Mouse (Mus musculus): ENCODE results near the gene Layn. TPM values are rescaled to one million over a fixed set of nuclear protein-coding genes. Genes with fewer than 3 reads are reported as not detected.

Layn gene
- polyA plus RNA-seq, 1 experiment, result 1.1 TPM

GRCm38 (mm10) chr9:51032785-51033529 lies 43.9 kb downstream of the Layn start:
- WGBS, result 83% methylated on average over 3 of the region's 3 CpGs
- no peak for DNase-seq
- Histone ChIP-seq H3K27ac (ENCODE audit: control insufficient read depth, insufficient read depth, low read length) (no peak overlapping the region), H3K4me3 (ENCODE audit: control insufficient read depth, insufficient read depth, low read length) (no peak overlapping the region), H3K36me3 (ENCODE audit: control insufficient read depth, insufficient read depth, low read length) (no peaks in the 10 kb centered on the region), H3K27me3 (ENCODE audit: control insufficient read depth, insufficient read depth, low read length) (no peaks in the 10 kb centered on the region), H3K4me1 (replicated peaks; ENCODE audit: control insufficient read depth, insufficient read depth, low read length) (no peaks in the 10 kb centered on the region)
- TF ChIP-seq CTCF (IDR thresholded peaks at IDR 0.05; ENCODE audit: borderline replicate concordance, control insufficient read depth, extremely low read depth, insufficient read depth, low read length, poor library complexity), result no peak

DNA sequence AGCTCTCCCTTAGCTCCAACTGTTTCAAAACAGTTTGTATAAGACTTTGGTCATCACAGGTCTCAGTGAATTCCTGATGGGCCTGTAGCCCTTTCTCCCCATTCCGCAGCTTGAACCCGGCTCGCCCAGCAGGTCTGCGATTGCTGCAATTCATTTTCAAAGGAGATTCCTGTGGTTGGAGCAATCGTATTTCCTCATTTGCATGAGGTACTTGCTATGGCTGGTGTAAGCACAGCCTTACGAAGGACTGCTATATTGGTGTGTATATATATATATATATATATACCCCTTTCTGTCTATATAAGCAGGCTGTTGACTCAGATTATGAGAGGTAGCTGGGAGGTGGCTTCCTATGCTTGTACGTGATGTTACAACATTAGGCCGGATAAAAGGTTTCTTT lies 44.6 kb downstream of the Layn start:
- H3K27ac ChIP-seq (ENCODE audit: control insufficient read depth, insufficient read depth, low read length), result no peak overlapping the region
- H3K36me3 ChIP-seq (ENCODE audit: control insufficient read depth, insufficient read depth, low read length), result no peaks in the 10 kb centered on the region
- H3K4me3 ChIP-seq (ENCODE audit: control insufficient read depth, insufficient read depth, low read length), result no peak overlapping the region
- WGBS, result 78% methylated on average over 8 of the region's 8 CpGs
- no peaks in the 10 kb centered on the region for H3K27me3 ChIP-seq (ENCODE audit: control insufficient read depth, insufficient read depth, low read length)
- TF ChIP-seq CTCF (IDR thresholded peaks at IDR 0.05; ENCODE audit: borderline replicate concordance, control insufficient read depth, extremely low read depth, insufficient read depth, low read length, poor library complexity) (no peak), POLR2A (IDR thresholded peaks at IDR 0.05; ENCODE audit: control insufficient read depth, extremely low read depth, insufficient read depth, low read length, poor library complexity) (no peak)
- H3K4me1 ChIP-seq (replicated peaks; ENCODE audit: control insufficient read depth, insufficient read depth, low read length), result no peaks in the 10 kb centered on the region
- no peak for DNase-seq

DNA sequence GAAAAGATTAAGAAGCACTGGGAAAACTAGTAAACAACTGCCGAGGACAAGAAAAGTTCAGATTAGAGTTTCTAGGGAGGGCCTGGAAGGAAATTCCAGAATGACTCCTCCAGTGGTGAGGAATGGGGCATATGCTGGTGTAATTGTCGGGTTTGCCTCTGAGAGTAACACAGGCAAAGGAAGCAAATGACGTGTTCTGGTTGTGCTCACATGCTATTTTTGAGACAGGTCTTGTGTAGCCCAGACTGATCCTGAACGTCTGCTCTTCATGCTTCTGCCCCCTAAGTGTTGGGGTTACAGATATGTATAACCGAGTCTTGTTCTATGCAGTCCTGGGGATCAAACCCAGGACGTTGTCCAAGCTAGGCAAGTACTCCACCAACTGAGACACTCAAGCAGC lies 45.3 kb downstream of the Layn start:
- Histone ChIP-seq H3K4me3 (ENCODE audit: control insufficient read depth, insufficient read depth, low read length) (no peak overlapping the region), H3K27ac (ENCODE audit: control insufficient read depth, insufficient read depth, low read length) (no peak overlapping the region), H3K27me3 (ENCODE audit: control insufficient read depth, insufficient read depth, low read length) (no peaks in the 10 kb centered on the region), H3K36me3 (ENCODE audit: control insufficient read depth, insufficient read depth, low read length) (no peaks in the 10 kb centered on the region), H3K4me1 (replicated peaks; ENCODE audit: control insufficient read depth, insufficient read depth, low read length) (no peaks in the 10 kb centered on the region)
- no peak for DNase-seq
- 93% methylated on average over 6 of the region's 6 CpGs for WGBS
- TF ChIP-seq CTCF (IDR thresholded peaks at IDR 0.05; ENCODE audit: borderline replicate concordance, control insufficient read depth, extremely low read depth, insufficient read depth, low read length, poor library complexity) (no peak), POLR2A (IDR thresholded peaks at IDR 0.05; ENCODE audit: control insufficient read depth, extremely low read depth, insufficient read depth, low read length, poor library complexity) (no peak)

GRCm38 (mm10) chr9:51030147-51030546 lies 46.7 kb downstream of the Layn start:
- 12% methylated on average over 1 of the region's 1 CpGs for WGBS
- H3K36me3 ChIP-seq (ENCODE audit: control insufficient read depth, insufficient read depth, low read length), result no peaks in the 10 kb centered on the region
- no peak overlapping the region for H3K27ac ChIP-seq (ENCODE audit: control insufficient read depth, insufficient read depth, low read length)
- DNase-seq, result no peak
- H3K4me3 ChIP-seq (ENCODE audit: control insufficient read depth, insufficient read depth, low read length), result no peak overlapping the region
- H3K4me1 ChIP-seq (replicated peaks; ENCODE audit: control insufficient read depth, insufficient read depth, low read length), result no peaks in the 10 kb centered on the region
- no peak for TF ChIP-seq POLR2A (IDR thresholded peaks at IDR 0.05; ENCODE audit: control insufficient read depth, extremely low read depth, insufficient read depth, low read length, poor library complexity)
- TF ChIP-seq CTCF (IDR thresholded peaks at IDR 0.05; ENCODE audit: borderline replicate concordance, control insufficient read depth, extremely low read depth, insufficient read depth, low read length, poor library complexity), result no peak
- no peaks in the 10 kb centered on the region for H3K27me3 ChIP-seq (ENCODE audit: control insufficient read depth, insufficient read depth, low read length)

- H3K4me3 ChIP-seq (ENCODE audit: control insufficient read depth, insufficient read depth, low read length), result no peak overlapping the region
- H3K36me3 ChIP-seq (ENCODE audit: control insufficient read depth, insufficient read depth, low read length), result no peaks in the 10 kb centered on the region
- no peaks in the 10 kb centered on the region for H3K27me3 ChIP-seq (ENCODE audit: control insufficient read depth, insufficient read depth, low read length)
- no peak for DNase-seq
- 95% methylated on average over 1 of the region's 1 CpGs for WGBS
- TF ChIP-seq CTCF (IDR thresholded peaks at IDR 0.05; ENCODE audit: borderline replicate concordance, control insufficient read depth, extremely low read depth, insufficient read depth, low read length, poor library complexity) (no peak), POLR2A (IDR thresholded peaks at IDR 0.05; ENCODE audit: control insufficient read depth, extremely low read depth, insufficient read depth, low read length, poor library complexity) (no peak)
- H3K4me1 ChIP-seq (replicated peaks; ENCODE audit: control insufficient read depth, insufficient read depth, low read length), result no peaks in the 10 kb centered on the region
- H3K27ac ChIP-seq (ENCODE audit: control insufficient read depth, insufficient read depth, low read length), result no peak overlapping the region
These were observed 49.9 kb downstream of the Layn start for GRCm38 (mm10) chr9:51026952-51027351.

DNA sequence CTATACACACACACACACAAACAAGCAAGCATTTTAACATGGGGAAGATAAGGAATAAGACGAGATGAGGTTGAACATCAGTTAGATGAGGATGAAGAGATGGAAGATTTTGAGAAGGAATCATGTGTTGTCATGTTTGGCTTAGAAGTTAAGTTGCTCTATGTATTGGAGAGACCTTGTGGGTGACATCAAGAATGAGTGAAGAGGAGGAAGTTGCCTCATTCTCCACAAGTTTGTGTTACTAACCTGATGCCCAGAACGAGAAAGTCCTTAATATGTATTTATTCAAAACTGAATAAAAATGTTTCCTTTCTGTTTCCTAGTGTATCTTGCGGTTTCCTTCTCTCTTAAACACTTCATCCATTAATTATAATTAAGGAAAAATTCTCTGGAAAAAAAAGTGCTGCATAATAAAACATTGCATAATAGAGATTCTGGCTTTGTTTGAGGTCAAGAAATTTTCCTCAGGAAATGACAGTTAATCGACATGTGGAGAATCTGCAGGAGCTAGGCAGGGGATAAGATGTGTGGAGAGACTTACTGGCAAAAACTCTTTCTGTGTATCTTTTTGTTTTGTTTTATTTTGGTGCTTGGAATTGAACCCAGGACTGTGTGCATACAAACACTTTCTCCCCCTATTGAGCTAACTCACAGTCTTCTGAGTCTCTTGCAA lies 55.6 kb downstream of the Layn start:
- no peak for TF ChIP-seq POLR2A (IDR thresholded peaks at IDR 0.05; ENCODE audit: control insufficient read depth, extremely low read depth, insufficient read depth, low read length, poor library complexity)
- no peak for TF ChIP-seq CTCF (IDR thresholded peaks at IDR 0.05; ENCODE audit: borderline replicate concordance, control insufficient read depth, extremely low read depth, insufficient read depth, low read length, poor library complexity)
- no peak for DNase-seq
- WGBS, result 62% methylated on average over 4 of the region's 4 CpGs
- Histone ChIP-seq H3K4me1 (replicated peaks; ENCODE audit: control insufficient read depth, insufficient read depth, low read length) (peaks cover 3% of the 10 kb centered on the region), H3K4me3 (ENCODE audit: control insufficient read depth, insufficient read depth, low read length) (no peak overlapping the region), H3K36me3 (ENCODE audit: control insufficient read depth, insufficient read depth, low read length) (no peaks in the 10 kb centered on the region), H3K27ac (ENCODE audit: control insufficient read depth, insufficient read depth, low read length) (no peak overlapping the region), H3K27me3 (ENCODE audit: control insufficient read depth, insufficient read depth, low read length) (no peaks in the 10 kb centered on the region)
